ENCODE assay signal across 17 mouse cellular contexts in genomic region chr11:115099241-115099840, GRCm38 (mm10). TPM values are rescaled to one million over a fixed set of nuclear protein-coding genes. Genes with fewer than 3 reads are reported as not detected.
DNase-seq lines count a peak whose midpoint lies in the region; ATAC-seq and TF ChIP-seq lines count a peak whose summit lies in the region.
"Had no signal": no experiment of that assay in that cellular context is flagged by ENCODE, and none has a peak within 500 bp of the region (broad histone marks: within the 10 kb centered on the region; RNA-seq: fewer than 3 reads in every experiment).

No protein-coding gene starts in this region.

- no peak for TF ChIP-seq POLR2A in small intestine, adult 2 months (IDR thresholded peaks at IDR 0.05; ENCODE audit: low read depth, low read length)

- ATAC-seq in intestine, embryonic 15.5 days, result no peak
- no peak; the same call in 1 of the 2 replicates for ATAC-seq in intestine, embryonic 16.5 days
- no peak for ATAC-seq in erythroid progenitor cell, adult 5-6 weeks (replicated peaks; ENCODE audit: low FRiP score, poor library complexity, severe bottlenecking)
- ATAC-seq: CD4-positive, CD25-positive, alpha-beta regulatory T cell, adult 4 months; inflammation-experienced regulatory T-cells, adult 6 months had no signal

- WGBS in intestine, embryonic 15.5 days, result 26% methylated on average over 16 of the region's 16 CpGs
- 29% methylated on average over 16 of the region's 16 CpGs for WGBS in intestine, embryonic 16.5 days
- 27% methylated on average over 16 of the region's 16 CpGs for WGBS in small intestine, adult 2 months

- no peak for TF ChIP-seq CTCF in small intestine, adult 2 months (IDR thresholded peaks at IDR 0.05; ENCODE audit: extremely low read depth, insufficient read length, insufficient replicate concordance, low read depth, low read length)

- H3K27ac ChIP-seq in intestine, embryonic 15.5 days, result peak overlapping the region; percentile 28; the same call in 1 of the 2 replicates
- no peak overlapping the region for H3K27ac ChIP-seq in intestine, embryonic 16.5 days (ENCODE audit: low read length)
- peak overlapping the region; percentile 5; the same call in 1 of the 2 replicates for H3K27ac ChIP-seq in small intestine, adult 2 months (ENCODE audit: insufficient read depth, low read depth, low read length)
- H3K27ac ChIP-seq: limb, embryonic 12.5 days; liver, embryonic 15.5 days had no signal

- no peaks in the 10 kb centered on the region for H3K9me3 ChIP-seq in intestine, embryonic 15.5 days
- no peaks in the 10 kb centered on the region for H3K9me3 ChIP-seq in intestine, embryonic 16.5 days (ENCODE audit: control insufficient read depth, low read length)
- H3K9me3 ChIP-seq: heart, embryonic 12.5 days; liver, embryonic 15.5 days had no signal

- 0 out of 2 replicates have a peak, but pooled peaks cover 6% of the 10 kb centered on the region for H3K4me1 ChIP-seq in intestine, embryonic 15.5 days (replicated peaks)
- H3K4me1 ChIP-seq in intestine, embryonic 16.5 days (ENCODE audit: control insufficient read depth, insufficient read depth, low read length), result no peaks in the 10 kb centered on the region; the same call in 1 of the 2 replicates
- H3K4me1 ChIP-seq in small intestine, adult 2 months (ENCODE audit: control insufficient read depth, insufficient read depth, insufficient read length, low read length), result no peaks in the 10 kb centered on the region
- H3K4me1 ChIP-seq: liver, embryonic 15.5 days had no signal

- no peaks in the 10 kb centered on the region for H3K36me3 ChIP-seq in intestine, embryonic 15.5 days
- no peaks in the 10 kb centered on the region for H3K36me3 ChIP-seq in intestine, embryonic 16.5 days (ENCODE audit: control insufficient read depth, insufficient read depth, low read length)
- no peaks in the 10 kb centered on the region for H3K36me3 ChIP-seq in small intestine, adult 2 months (ENCODE audit: control insufficient read depth, insufficient read depth, low read length)
- H3K36me3 ChIP-seq: heart, embryonic 12.5 days; limb, embryonic 12.5 days; liver, embryonic 15.5 days had no signal

- peak; percentile 38 for DNase-seq in ES-CJ7 (ENCODE audit: low read depth, low spot score)
- peak; percentile 58 for DNase-seq in embryo, embryonic 9.5 days (ENCODE audit: extremely low spot score)
- DNase-seq in urinary bladder, adult 2 months (ENCODE audit: low spot score), result no peak
- DNase-seq in urinary bladder, postnatal 25 days (ENCODE audit: low spot score), result no peak
- DNase-seq: lung, postnatal 14 days had no signal

- no peaks in the 10 kb centered on the region for H3K27me3 ChIP-seq in intestine, embryonic 15.5 days (replicated peaks)
- H3K27me3 ChIP-seq in intestine, embryonic 16.5 days (replicated peaks; ENCODE audit: control insufficient read depth, insufficient read depth, low read length), result no peaks in the 10 kb centered on the region
- H3K27me3 ChIP-seq in small intestine, adult 2 months (ENCODE audit: control insufficient read depth, insufficient read depth, low read length), result no peaks in the 10 kb centered on the region
- H3K27me3 ChIP-seq: heart, embryonic 12.5 days; limb, embryonic 12.5 days; liver, embryonic 15.5 days had no signal

- no peak overlapping the region for H3K4me2 ChIP-seq in intestine, embryonic 15.5 days (replicated peaks)
- no peak overlapping the region for H3K4me2 ChIP-seq in intestine, embryonic 16.5 days (ENCODE audit: low read depth, low read length)
- H3K4me2 ChIP-seq: heart, embryonic 12.5 days; limb, embryonic 12.5 days; liver, embryonic 15.5 days had no signal

- H3K4me3 ChIP-seq in intestine, embryonic 15.5 days (replicated peaks), result no peak overlapping the region
- no peak overlapping the region for H3K4me3 ChIP-seq in intestine, embryonic 16.5 days (ENCODE audit: low read length)
- H3K4me3 ChIP-seq in small intestine, adult 2 months (ENCODE audit: low read depth, low read length), result no peak overlapping the region
- H3K4me3 ChIP-seq: heart, embryonic 12.5 days; limb, embryonic 12.5 days; liver, embryonic 15.5 days had no signal

- H3K9ac ChIP-seq in intestine, embryonic 15.5 days, result no peak overlapping the region
- no peak overlapping the region for H3K9ac ChIP-seq in intestine, embryonic 16.5 days (ENCODE audit: low read depth, low read length)
- H3K9ac ChIP-seq: forebrain, postnatal 0 days; heart, embryonic 12.5 days; limb, embryonic 12.5 days; liver, embryonic 15.5 days had no signal

RNA-seq across cellular contexts. Expression of gene Rab37, which starts 8.1 kb away (rescaled TPM):
- 3.6 and 3.7 TPM in 2 replicates for polyA plus RNA-seq in intestine, embryonic 15.5 days (2015; fragmentation: Nextera tagmentation; extraction: Ambion mirVana)
- 4.0 and 4.2 TPM in 2 replicates for polyA plus RNA-seq in intestine, embryonic 16.5 days (2015; fragmentation: Nextera tagmentation; extraction: Ambion mirVana)
- 0.91 and 2.2 TPM in 2 replicates for polyA plus RNA-seq in small intestine, adult 2 months (2012; rRNA removed)
- 0.77 and 0.94 TPM in 2 replicates for polyA plus RNA-seq in urinary bladder, adult 2 months (2012; rRNA removed)
- 1.1 and 10.5 TPM in 2 replicates for total RNA-seq in erythroid progenitor cell, adult 5-6 weeks (2015; ENCODE audit: low replicate concordance)
- total RNA-seq in erythroid progenitor cell, adult 5-6 weeks (2017; ENCODE audit: low replicate concordance), result 4.0 and 5.8 TPM in 2 replicates

RNA-seq across cellular contexts. Expression of gene Cd300lf, which starts 34.5 kb away (rescaled TPM):
- polyA plus RNA-seq in intestine, embryonic 15.5 days (2015; fragmentation: Nextera tagmentation; extraction: Ambion mirVana), result 0.85 and 1.2 TPM in 2 replicates
- polyA plus RNA-seq in intestine, embryonic 16.5 days (2015; fragmentation: Nextera tagmentation; extraction: Ambion mirVana), result 1.2 and 1.6 TPM in 2 replicates
- polyA plus RNA-seq in small intestine, adult 2 months (2012; rRNA removed), result 3.9 and 6.9 TPM in 2 replicates
- polyA plus RNA-seq in urinary bladder, adult 2 months (2012; rRNA removed), result 0.52 and 1.5 TPM in 2 replicates
- 1.7 and 2.9 TPM in 2 replicates for total RNA-seq in erythroid progenitor cell, adult 5-6 weeks (2015; ENCODE audit: low replicate concordance)
- 8.6 and 10.7 TPM in 2 replicates for total RNA-seq in erythroid progenitor cell, adult 5-6 weeks (2017; ENCODE audit: low replicate concordance)
- total RNA-seq: common myeloid progenitor, adult 5-6 weeks had no signal
- polyA plus RNA-seq: midbrain, embryonic 14.5 days had no signal

RNA-seq across cellular contexts. Expression of gene Cd300e, which starts 37.4 kb away (rescaled TPM):
- polyA plus RNA-seq in intestine, embryonic 15.5 days (2015; fragmentation: Nextera tagmentation; extraction: Ambion mirVana), result 0.06 and 0.28 TPM in 2 replicates
- polyA plus RNA-seq in intestine, embryonic 16.5 days (2015; fragmentation: Nextera tagmentation; extraction: Ambion mirVana), result 0.12 and 0.42 TPM in 2 replicates
- polyA plus RNA-seq in small intestine, adult 2 months (2012; rRNA removed), result 0.22 and 0.52 TPM in 2 replicates
- polyA plus RNA-seq in urinary bladder, adult 2 months (2012; rRNA removed), result 0.04 and 0.15 TPM in 2 replicates
- 0.36 and 3.8 TPM in 2 replicates for total RNA-seq in erythroid progenitor cell, adult 5-6 weeks (2015; ENCODE audit: low replicate concordance)
- total RNA-seq in erythroid progenitor cell, adult 5-6 weeks (2017; ENCODE audit: low replicate concordance), result not detected in 2 replicates
- total RNA-seq: common myeloid progenitor, adult 5-6 weeks; forebrain, postnatal 0 days had no signal
- polyA plus RNA-seq: forebrain, postnatal 0 days; heart, embryonic 12.5 days; limb, embryonic 12.5 days; midbrain, embryonic 14.5 days had no signal

RNA-seq across cellular contexts. Expression of gene Cd300ld3, which starts 51.1 kb away (rescaled TPM):
- not detected in 2 replicates for polyA plus RNA-seq in intestine, embryonic 15.5 days (2015; fragmentation: Nextera tagmentation; extraction: Ambion mirVana)
- polyA plus RNA-seq in intestine, embryonic 16.5 days (2015; fragmentation: Nextera tagmentation; extraction: Ambion mirVana), result not detected in 2 replicates
- polyA plus RNA-seq in small intestine, adult 2 months (2012; rRNA removed), result 1.1 TPM in 2 replicates
- polyA plus RNA-seq in urinary bladder, adult 2 months (2012; rRNA removed), result 16.9 and 17.1 TPM in 2 replicates
- total RNA-seq in erythroid progenitor cell, adult 5-6 weeks (2015; ENCODE audit: low replicate concordance), result 5.8 and 11.7 TPM in 2 replicates
- total RNA-seq in erythroid progenitor cell, adult 5-6 weeks (2017; ENCODE audit: low replicate concordance), result 4.1 and 5.7 TPM in 2 replicates
- total RNA-seq: common myeloid progenitor, adult 5-6 weeks; forebrain, postnatal 0 days had no signal
- polyA plus RNA-seq: CD4-positive, CD25-positive, alpha-beta regulatory T cell, adult 4 months; forebrain, postnatal 0 days; heart, embryonic 12.5 days; inflammation-experienced regulatory T-cells, adult 6 months; limb, embryonic 12.5 days; liver, embryonic 15.5 days; midbrain, embryonic 14.5 days had no signal

Comparison
In these comparisons a context has a peak if more than half of its experiments do, and no peak if none do; other contexts are left out.
1. DNase-seq: peak in ES-CJ7 (single experiment) and embryo, embryonic 9.5 days (single experiment); none in urinary bladder, adult 2 months (single experiment) and urinary bladder, postnatal 25 days (single experiment).